Mouse (Mus musculus): Measurements from ENCODE around the gene 6430531B16Rik. TPM values are rescaled to one million over a fixed set of nuclear protein-coding genes. Genes with fewer than 3 reads are reported as not detected.

The 6430531B16Rik gene
- polyA plus RNA-seq, 1 experiment from 2014 or later: 0.31 TPM

DNA sequence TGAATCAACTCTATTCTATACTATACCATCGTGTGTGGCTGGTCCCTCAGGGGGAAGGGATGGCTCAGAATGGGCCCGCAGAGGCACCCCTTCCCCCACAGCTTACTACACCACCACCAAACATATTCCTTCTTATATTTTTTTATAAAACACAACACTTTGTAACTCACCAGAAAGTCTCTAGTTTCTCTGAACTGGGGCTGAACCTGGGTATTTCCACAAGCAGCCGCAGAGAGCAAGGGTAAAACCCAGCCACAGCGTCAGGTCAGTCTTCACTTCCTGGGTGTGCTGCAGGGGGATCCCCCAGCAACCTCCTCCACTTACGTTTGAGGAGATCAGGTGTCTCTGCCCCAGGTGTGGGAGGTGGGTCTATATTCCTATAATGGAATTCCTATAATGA is 10.1 kb downstream of the 6430531B16Rik start:
- ATAC-seq (ENCODE audit: insufficient number of reproducible peaks, low FRiP score, low TSS enrichment, low read depth) (no peak), DNase-seq (ENCODE audit: low spot score) (no peak)
- Histone ChIP-seq H3K4me1 (ENCODE audit: control insufficient read depth, insufficient read depth, low read length) (no peaks in the 10 kb centered on the region), H3K4me3 (ENCODE audit: low read depth, low read length) (no peak overlapping the region), H3K4me2 (ENCODE audit: low read depth, severe bottlenecking) (no peak overlapping the region), H3K27ac (replicated peaks; ENCODE audit: low read depth, low read length) (no peak overlapping the region), H3K9me3 (ENCODE audit: control insufficient read depth, low read length) (no peaks in the 10 kb centered on the region), H3K9ac (ENCODE audit: low read length) (no peak overlapping the region), H3K27me3 (ENCODE audit: control insufficient read depth, insufficient read depth, low read length) (no peaks in the 10 kb centered on the region), H3K36me3 (ENCODE audit: control insufficient read depth, insufficient read depth, low read length) (no peaks in the 10 kb centered on the region)
- 56% methylated on average over 5 of the region's 5 CpGs for whole genome bisulfite sequencing

- H3K27ac ChIP-seq (replicated peaks; ENCODE audit: low read depth, low read length): no peak overlapping the region
- H3K36me3 ChIP-seq (ENCODE audit: control insufficient read depth, insufficient read depth, low read length): no peaks in the 10 kb centered on the region
- H3K4me1 ChIP-seq (ENCODE audit: control insufficient read depth, insufficient read depth, low read length): no peaks in the 10 kb centered on the region
- WGBS: 31% methylated on average over 4 of the region's 4 CpGs
- no peak overlapping the region for H3K4me3 ChIP-seq (ENCODE audit: low read depth, low read length)
- H3K27me3 ChIP-seq (ENCODE audit: control insufficient read depth, insufficient read depth, low read length): no peaks in the 10 kb centered on the region
- H3K9me3 ChIP-seq (ENCODE audit: control insufficient read depth, low read length): no peaks in the 10 kb centered on the region
- H3K9ac ChIP-seq (ENCODE audit: low read length): no peak overlapping the region
- DNase-seq (ENCODE audit: low spot score) (no peak), ATAC-seq (ENCODE audit: insufficient number of reproducible peaks, low FRiP score, low TSS enrichment, low read depth) (no peak)
- H3K4me2 ChIP-seq (ENCODE audit: low read depth, severe bottlenecking): no peak overlapping the region
These were observed 11.4 kb downstream of the 6430531B16Rik start for GRCm38 (mm10) chr7:139967175-139967574.

DNA sequence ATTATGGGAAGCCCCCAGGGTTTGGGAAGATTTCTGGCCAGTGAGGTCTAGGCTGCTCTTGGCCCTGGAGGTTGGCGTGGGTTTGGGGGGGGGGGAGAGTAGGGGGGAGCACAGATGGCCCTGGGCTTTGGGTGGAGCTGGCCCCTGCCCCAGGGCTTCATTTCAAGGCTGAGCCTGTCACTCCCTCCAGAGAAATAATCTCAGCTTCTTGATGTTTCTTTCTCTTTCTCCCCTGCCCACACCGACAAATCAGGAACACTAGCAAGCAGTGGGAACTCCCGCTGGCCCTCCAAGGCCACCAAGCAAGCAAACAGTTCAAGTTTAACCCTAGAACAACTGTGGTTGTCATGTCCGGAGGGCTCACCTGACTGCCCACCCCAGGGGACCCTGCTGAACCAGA is 14.7 kb downstream of the 6430531B16Rik start:
- Histone ChIP-seq H3K9ac (ENCODE audit: low read length) (no peak overlapping the region), H3K9me3 (ENCODE audit: control insufficient read depth, low read length) (no peaks in the 10 kb centered on the region), H3K4me1 (ENCODE audit: control insufficient read depth, insufficient read depth, low read length) (no peaks in the 10 kb centered on the region), H3K36me3 (ENCODE audit: control insufficient read depth, insufficient read depth, low read length) (no peaks in the 10 kb centered on the region), H3K27me3 (ENCODE audit: control insufficient read depth, insufficient read depth, low read length) (no peaks in the 10 kb centered on the region), H3K4me3 (ENCODE audit: low read depth, low read length) (no peak overlapping the region), H3K27ac (replicated peaks; ENCODE audit: low read depth, low read length) (no peak overlapping the region), H3K4me2 (ENCODE audit: low read depth, severe bottlenecking) (no peak overlapping the region)
- DNase-seq (ENCODE audit: low spot score) (no peak), ATAC-seq (ENCODE audit: insufficient number of reproducible peaks, low FRiP score, low TSS enrichment, low read depth) (no peak)
- WGBS: 69% methylated on average over 4 of the region's 4 CpGs

DNA sequence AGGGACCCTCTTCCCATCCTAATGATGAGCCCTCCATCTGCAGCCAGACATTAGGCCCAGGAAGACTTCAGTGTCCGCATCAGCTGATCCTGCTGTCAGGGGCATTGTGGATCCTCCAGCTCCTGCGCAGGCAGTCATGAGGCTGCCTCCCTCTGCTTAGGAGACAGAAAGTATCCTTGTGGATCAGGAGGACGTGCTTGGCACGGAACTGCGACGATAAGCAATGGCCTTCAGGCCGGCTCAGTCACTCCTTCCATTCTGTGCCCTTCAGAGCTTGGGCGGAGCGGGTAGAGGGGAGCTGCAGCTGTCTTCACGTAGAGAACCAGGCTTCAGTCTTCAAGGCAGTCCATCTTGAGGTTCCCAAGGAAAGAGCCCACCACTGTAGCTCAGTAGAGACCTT is 17.4 kb downstream of the 6430531B16Rik start:
- DNase-seq (ENCODE audit: low spot score) (no peak), ATAC-seq (ENCODE audit: insufficient number of reproducible peaks, low FRiP score, low TSS enrichment, low read depth) (no peak)
- no peak overlapping the region for H3K9ac ChIP-seq (ENCODE audit: low read length)
- H3K4me2 ChIP-seq (ENCODE audit: low read depth, severe bottlenecking): no peak overlapping the region
- H3K9me3 ChIP-seq (ENCODE audit: control insufficient read depth, low read length): no peaks in the 10 kb centered on the region
- no peaks in the 10 kb centered on the region for H3K4me1 ChIP-seq (ENCODE audit: control insufficient read depth, insufficient read depth, low read length)
- no peaks in the 10 kb centered on the region for H3K36me3 ChIP-seq (ENCODE audit: control insufficient read depth, insufficient read depth, low read length)
- H3K4me3 ChIP-seq (ENCODE audit: low read depth, low read length): no peak overlapping the region
- H3K27me3 ChIP-seq (ENCODE audit: control insufficient read depth, insufficient read depth, low read length): peaks cover 2% of the 10 kb centered on the region; the same call in 1 of the 2 replicates
- WGBS: 89% methylated on average over 10 of the region's 10 CpGs
- no peak overlapping the region for H3K27ac ChIP-seq (replicated peaks; ENCODE audit: low read depth, low read length)

DNA sequence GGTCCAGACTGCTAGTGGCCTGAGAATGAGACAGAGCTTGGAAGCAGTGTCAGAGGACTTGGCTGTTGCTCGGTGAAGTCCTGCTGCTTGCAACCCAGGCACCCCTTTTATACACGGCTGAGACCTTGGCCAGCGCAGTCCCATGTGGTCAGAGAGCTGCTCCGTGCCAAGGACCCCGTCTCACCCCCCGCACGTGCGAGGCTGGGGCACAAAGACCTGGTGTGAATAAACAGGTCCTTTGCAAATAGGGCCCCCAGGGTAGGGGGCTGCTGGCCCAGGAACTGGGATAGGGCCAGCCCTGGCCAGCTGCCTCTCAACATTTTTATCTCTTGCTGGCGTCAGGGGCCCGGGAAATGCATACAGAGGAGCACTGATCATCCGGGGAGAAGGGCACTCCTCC is 20.6 kb downstream of the 6430531B16Rik start:
- H3K4me3 ChIP-seq (ENCODE audit: low read depth, low read length): no peak overlapping the region
- no peaks in the 10 kb centered on the region for H3K9me3 ChIP-seq (ENCODE audit: control insufficient read depth, low read length)
- no peak overlapping the region for H3K9ac ChIP-seq (ENCODE audit: low read length)
- no peak for ATAC-seq (ENCODE audit: insufficient number of reproducible peaks, low FRiP score, low TSS enrichment, low read depth)
- H3K27ac ChIP-seq (replicated peaks; ENCODE audit: low read depth, low read length): no peak overlapping the region
- no peak for DNase-seq (ENCODE audit: low spot score)
- no peak overlapping the region for H3K4me2 ChIP-seq (ENCODE audit: low read depth, severe bottlenecking)
- no peaks in the 10 kb centered on the region for H3K4me1 ChIP-seq (ENCODE audit: control insufficient read depth, insufficient read depth, low read length)
- 34% methylated on average over 11 of the region's 11 CpGs for WGBS
- no peaks in the 10 kb centered on the region for H3K36me3 ChIP-seq (ENCODE audit: control insufficient read depth, insufficient read depth, low read length)
- H3K27me3 ChIP-seq (ENCODE audit: control insufficient read depth, insufficient read depth, low read length): peaks cover 4% of the 10 kb centered on the region; the same call in 1 of the 2 replicates

DNA sequence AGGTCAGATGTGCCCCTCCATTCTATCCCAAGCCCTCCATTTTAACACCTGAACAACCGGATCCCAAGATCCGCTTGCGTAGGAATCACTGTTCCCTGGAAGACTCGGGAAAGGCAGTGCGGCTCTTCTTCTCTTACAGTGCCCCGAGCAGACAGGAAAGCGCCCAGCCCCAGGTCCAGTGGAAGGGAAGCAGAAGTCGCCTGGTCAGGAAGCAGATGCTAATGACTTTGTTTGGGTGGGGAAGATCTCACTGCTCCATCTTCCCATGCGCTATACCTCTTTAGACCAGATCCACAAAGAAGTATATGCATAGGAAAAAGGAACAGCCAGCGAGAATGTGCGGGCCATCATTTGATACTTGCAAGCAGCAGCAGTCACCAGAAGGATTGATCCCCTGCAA is 21.1 kb downstream of the 6430531B16Rik start:
- Histone ChIP-seq H3K4me1 (ENCODE audit: control insufficient read depth, insufficient read depth, low read length) (no peaks in the 10 kb centered on the region), H3K27ac (replicated peaks; ENCODE audit: low read depth, low read length) (no peak overlapping the region), H3K9ac (ENCODE audit: low read length) (no peak overlapping the region), H3K4me2 (ENCODE audit: low read depth, severe bottlenecking) (no peak overlapping the region), H3K36me3 (ENCODE audit: control insufficient read depth, insufficient read depth, low read length) (no peaks in the 10 kb centered on the region), H3K27me3 (ENCODE audit: control insufficient read depth, insufficient read depth, low read length) (peaks cover 4% of the 10 kb centered on the region; the same call in 1 of the 2 replicates), H3K9me3 (ENCODE audit: control insufficient read depth, low read length) (no peaks in the 10 kb centered on the region), H3K4me3 (ENCODE audit: low read depth, low read length) (no peak overlapping the region)
- ATAC-seq (ENCODE audit: insufficient number of reproducible peaks, low FRiP score, low TSS enrichment, low read depth) (no peak), DNase-seq (ENCODE audit: low spot score) (no peak)
- WGBS: 53% methylated on average over 11 of the region's 11 CpGs

- Histone ChIP-seq H3K4me3 (ENCODE audit: low read depth, low read length) (no peak overlapping the region), H3K4me1 (ENCODE audit: control insufficient read depth, insufficient read depth, low read length) (no peaks in the 10 kb centered on the region), H3K36me3 (ENCODE audit: control insufficient read depth, insufficient read depth, low read length) (no peaks in the 10 kb centered on the region), H3K4me2 (ENCODE audit: low read depth, severe bottlenecking) (no peak overlapping the region), H3K9me3 (ENCODE audit: control insufficient read depth, low read length) (no peaks in the 10 kb centered on the region), H3K9ac (ENCODE audit: low read length) (no peak overlapping the region), H3K27me3 (ENCODE audit: control insufficient read depth, insufficient read depth, low read length) (peaks cover 8% of the 10 kb centered on the region), H3K27ac (replicated peaks; ENCODE audit: low read depth, low read length) (no peak overlapping the region)
- DNase-seq (ENCODE audit: low spot score): no peak
- ATAC-seq (ENCODE audit: insufficient number of reproducible peaks, low FRiP score, low TSS enrichment, low read depth): no peak
- 70% methylated on average over 3 of the region's 3 CpGs for WGBS
These were observed 21.9 kb downstream of the 6430531B16Rik start for GRCm38 (mm10) chr7:139956658-139957057.

DNA sequence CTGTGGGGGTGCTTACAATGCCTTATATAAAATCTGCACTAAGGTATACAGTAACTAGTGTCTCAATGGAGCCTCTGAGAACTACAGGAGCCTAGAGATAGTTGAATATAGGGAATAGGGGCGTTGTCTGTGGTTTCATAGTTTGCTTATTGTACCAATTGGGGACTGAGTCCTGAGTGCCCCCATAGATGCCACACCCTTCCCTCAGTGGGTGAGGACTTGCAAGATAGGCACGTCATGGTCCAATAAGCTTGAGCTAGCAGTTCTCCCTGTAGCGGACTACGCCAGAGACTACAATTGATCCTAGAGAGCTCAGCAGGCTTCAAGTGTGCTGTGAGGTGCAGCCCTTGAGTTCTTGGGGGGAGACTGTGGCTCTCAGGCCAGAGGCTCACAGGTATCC is 23.1 kb downstream of the 6430531B16Rik start:
- no peaks in the 10 kb centered on the region for H3K4me1 ChIP-seq (ENCODE audit: control insufficient read depth, insufficient read depth, low read length)
- no peaks in the 10 kb centered on the region for H3K36me3 ChIP-seq (ENCODE audit: control insufficient read depth, insufficient read depth, low read length)
- H3K4me2 ChIP-seq (ENCODE audit: low read depth, severe bottlenecking): no peak overlapping the region
- DNase-seq (ENCODE audit: low spot score) (no peak), ATAC-seq (ENCODE audit: insufficient number of reproducible peaks, low FRiP score, low TSS enrichment, low read depth) (no peak)
- peaks cover 11% of the 10 kb centered on the region for H3K27me3 ChIP-seq (ENCODE audit: control insufficient read depth, insufficient read depth, low read length)
- WGBS: 86% methylated on average over 4 of the region's 4 CpGs
- no peak overlapping the region for H3K9ac ChIP-seq (ENCODE audit: low read length)
- H3K27ac ChIP-seq (replicated peaks; ENCODE audit: low read depth, low read length): no peak overlapping the region
- no peak overlapping the region for H3K4me3 ChIP-seq (ENCODE audit: low read depth, low read length)
- H3K9me3 ChIP-seq (ENCODE audit: control insufficient read depth, low read length): no peaks in the 10 kb centered on the region

- ATAC-seq (ENCODE audit: insufficient number of reproducible peaks, low FRiP score, low TSS enrichment, low read depth) (no peak), DNase-seq (ENCODE audit: low spot score) (no peak)
- Histone ChIP-seq H3K9ac (ENCODE audit: low read length) (no peak overlapping the region), H3K4me3 (ENCODE audit: low read depth, low read length) (no peak overlapping the region), H3K4me1 (ENCODE audit: control insufficient read depth, insufficient read depth, low read length) (no peaks in the 10 kb centered on the region), H3K36me3 (ENCODE audit: control insufficient read depth, insufficient read depth, low read length) (no peaks in the 10 kb centered on the region), H3K27me3 (ENCODE audit: control insufficient read depth, insufficient read depth, low read length) (peaks cover 31% of the 10 kb centered on the region), H3K4me2 (ENCODE audit: low read depth, severe bottlenecking) (no peak overlapping the region), H3K9me3 (ENCODE audit: control insufficient read depth, low read length) (no peaks in the 10 kb centered on the region), H3K27ac (replicated peaks; ENCODE audit: low read depth, low read length) (no peak overlapping the region)
- WGBS: 58% methylated on average over 6 of the region's 6 CpGs
These were observed 26.4 kb downstream of the 6430531B16Rik start for GRCm38 (mm10) chr7:139951991-139952633.

Measured in limb, embryonic 11.5 days (tissue).